Comparison of ENCODE assay signal across 28 mouse cellular contexts in the genomic region with DNA sequence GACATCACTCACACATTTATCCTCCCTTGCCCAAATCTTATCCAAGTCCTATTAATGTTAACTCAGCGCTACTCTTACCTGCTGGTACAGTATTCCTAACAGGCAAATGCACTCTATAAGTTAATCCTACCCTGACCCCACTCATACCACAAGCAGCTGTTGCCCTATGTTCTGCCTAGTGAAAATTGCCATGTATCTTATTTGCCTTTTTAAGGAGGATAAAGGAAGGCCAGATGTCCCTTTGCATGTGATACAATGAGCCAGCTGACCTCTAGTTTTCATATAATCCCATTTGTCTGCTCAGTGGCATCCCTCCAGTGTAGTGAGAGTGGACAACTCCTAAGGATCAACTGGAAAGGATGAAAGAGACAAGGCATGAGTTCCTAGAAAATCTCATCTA.
"Had no signal": no experiment of that assay in that cellular context is flagged by ENCODE, and none has a peak within 500 bp of the region (broad histone marks: within the 10 kb centered on the region; RNA-seq: fewer than 3 reads in every experiment).

No protein-coding gene starts in this region.

- H3K27me3 ChIP-seq: embryonic facial prominence, embryonic 12.5 days; embryonic facial prominence, embryonic 13.5 days; embryonic facial prominence, embryonic 15.5 days; forebrain, embryonic 12.5 days; forebrain, embryonic 13.5 days; forebrain, embryonic 15.5 days had no signal

- DNase-seq: cerebellum, adult 2 months; cerebellum, adult 8-10 months; cerebellum, adult 9-10 months; cerebellum, adult 9-11 months; cerebellum, postnatal 10 days; cerebellum, postnatal 14 days; cerebellum, postnatal 25 days; embryo, embryonic 11 days; forebrain, postnatal 0 days; gastrocnemius, adult 2 months; gastrocnemius, postnatal 10 days; gastrocnemius, postnatal 14 days; gastrocnemius, postnatal 25 days; gastrocnemius, postnatal 36 days; heart, adult 11 months; heart, adult 18-20 months; heart, adult 2 months had no signal

- H3K27ac ChIP-seq: embryonic facial prominence, embryonic 10.5 days; embryonic facial prominence, embryonic 12.5 days; embryonic facial prominence, embryonic 13.5 days; embryonic facial prominence, embryonic 15.5 days; forebrain, embryonic 10.5 days; forebrain, embryonic 12.5 days; forebrain, embryonic 13.5 days; forebrain, embryonic 15.5 days; gastrocnemius, adult 2 months; heart, adult 2 months had no signal

- H3K4me3 ChIP-seq: embryonic facial prominence, embryonic 10.5 days; embryonic facial prominence, embryonic 12.5 days; embryonic facial prominence, embryonic 13.5 days; embryonic facial prominence, embryonic 15.5 days; erythroblast, embryonic 14.5 days; forebrain, embryonic 10.5 days; forebrain, embryonic 12.5 days; forebrain, embryonic 13.5 days; forebrain, embryonic 15.5 days; gastrocnemius, adult 2 months; heart, adult 2 months had no signal

- H3K9me3 ChIP-seq: embryonic facial prominence, embryonic 10.5 days; embryonic facial prominence, embryonic 12.5 days; embryonic facial prominence, embryonic 13.5 days; embryonic facial prominence, embryonic 15.5 days; forebrain, embryonic 10.5 days; forebrain, embryonic 12.5 days; forebrain, embryonic 13.5 days; forebrain, embryonic 15.5 days had no signal

- H3K9ac ChIP-seq: embryonic facial prominence, embryonic 12.5 days; embryonic facial prominence, embryonic 13.5 days; embryonic facial prominence, embryonic 15.5 days; forebrain, embryonic 12.5 days; forebrain, embryonic 13.5 days; forebrain, embryonic 15.5 days; forebrain, postnatal 0 days had no signal

- H3K36me3 ChIP-seq: embryonic facial prominence, embryonic 10.5 days; embryonic facial prominence, embryonic 12.5 days; embryonic facial prominence, embryonic 13.5 days; embryonic facial prominence, embryonic 15.5 days; forebrain, embryonic 10.5 days; forebrain, embryonic 12.5 days; forebrain, embryonic 15.5 days had no signal

- ATAC-seq: forebrain, embryonic 13.5 days; forebrain, embryonic 14.5 days; forebrain, embryonic 15.5 days; forebrain, embryonic 16.5 days; forebrain, postnatal 0 days had no signal

- H3K4me2 ChIP-seq: embryonic facial prominence, embryonic 12.5 days; embryonic facial prominence, embryonic 13.5 days; embryonic facial prominence, embryonic 15.5 days; forebrain, embryonic 12.5 days; forebrain, embryonic 13.5 days; forebrain, embryonic 15.5 days had no signal

- H3K4me1 ChIP-seq: embryonic facial prominence, embryonic 10.5 days; embryonic facial prominence, embryonic 12.5 days; embryonic facial prominence, embryonic 13.5 days; embryonic facial prominence, embryonic 15.5 days; forebrain, embryonic 10.5 days; forebrain, embryonic 12.5 days; forebrain, embryonic 13.5 days; forebrain, embryonic 15.5 days had no signal
